Mouse (Mus musculus): Measurements from ENCODE around the gene Ap2a1. TPM values are rescaled to one million over a fixed set of nuclear protein-coding genes. Genes with fewer than 3 reads are reported as not detected.
A peak's percentile ranks its signal among the peaks of the same experiment; 100 is the strongest.

Ap2a1 gene
- total RNA-seq, 2 experiments from 2014 or later, result 81.7 to 97.4 TPM

- no peak for DNase-seq (ENCODE audit: low spot score in 2 of 2)
Observed at GRCm38 (mm10) chr7:44867802-44868201, 61.5 kb downstream of the Ap2a1 start.

- DNase-seq (ENCODE audit: low spot score in 2 of 2), result no peak
Observed at GRCm38 (mm10) chr7:44867010-44867702, 62.1 kb downstream of the Ap2a1 start.

- peak; percentile 57 to 65 for DNase-seq (ENCODE audit: low spot score in 2 of 2)
Observed at GRCm38 (mm10) chr7:44866276-44867009, 62.9 kb downstream of the Ap2a1 start.

- DNase-seq (ENCODE audit: low spot score in 2 of 2), result no peak
Observed at GRCm38 (mm10) chr7:44864595-44865542, 64.4 kb downstream of the Ap2a1 start.

- no peak for DNase-seq (ENCODE audit: low spot score in 2 of 2)
Observed at GRCm38 (mm10) chr7:44863982-44864494, 65.3 kb downstream of the Ap2a1 start.

GRCm38 (mm10) chr7:44863210-44863609 is 66.1 kb downstream of the Ap2a1 start:
- no peak for DNase-seq (ENCODE audit: low spot score in 2 of 2)

GRCm38 (mm10) chr7:44862434-44862833 is 66.9 kb downstream of the Ap2a1 start:
- DNase-seq (ENCODE audit: low spot score in 2 of 2), result no peak

GRCm38 (mm10) chr7:44861429-44861816 is 67.9 kb downstream of the Ap2a1 start:
- no peak for DNase-seq (ENCODE audit: low spot score in 2 of 2)

- DNase-seq (ENCODE audit: low spot score in 2 of 2), result peak; percentile 69 to 75
Observed at GRCm38 (mm10) chr7:44860576-44861428, 68.5 kb downstream of the Ap2a1 start.

- DNase-seq (ENCODE audit: low spot score in 2 of 2), result no peak
Observed at GRCm38 (mm10) chr7:44859896-44860295, 69.4 kb downstream of the Ap2a1 start.

GRCm38 (mm10) chr7:44857905-44858304 is 71.4 kb downstream of the Ap2a1 start:
- no peak for DNase-seq (ENCODE audit: low spot score in 2 of 2)

- peak; percentile 78 to 81 for DNase-seq (ENCODE audit: low spot score in 2 of 2)
Observed at GRCm38 (mm10) chr7:44857042-44857552, 72.2 kb downstream of the Ap2a1 start, which contains the start of gene Pnkp. Gene Pnkp, plus strand, starts transcription at chr7:44857139.

- DNase-seq (ENCODE audit: low spot score in 2 of 2), result no peak
Observed at GRCm38 (mm10) chr7:44856265-44856916, 72.9 kb downstream of the Ap2a1 start.

GRCm38 (mm10) chr7:44855036-44855435 is 74.3 kb downstream of the Ap2a1 start:
- no peak for DNase-seq (ENCODE audit: low spot score in 2 of 2)

- DNase-seq (ENCODE audit: low spot score in 2 of 2), result peak; percentile 84 to 85
Observed at GRCm38 (mm10) chr7:44854356-44855031, 74.8 kb downstream of the Ap2a1 start.

GRCm38 (mm10) chr7:44853596-44854355 is 75.5 kb downstream of the Ap2a1 start:
- DNase-seq (ENCODE audit: low spot score in 2 of 2), result no peak

- no peak for DNase-seq (ENCODE audit: low spot score in 2 of 2)
Observed at GRCm38 (mm10) chr7:44853065-44853464, 76.2 kb downstream of the Ap2a1 start.
